Mouse (Mus musculus): ENCODE results near the gene Cand2.

The Cand2 gene

GRCm38 (mm10) chr6:115830779-115831601 lies 56.7 kb downstream of the Cand2 start:
- no peak for DNase-seq (ENCODE audit: low read depth, low spot score)

- no peak for DNase-seq (ENCODE audit: low read depth, low spot score)
These were observed 58.0 kb downstream of the Cand2 start for GRCm38 (mm10) chr6:115832152-115832850.

- no peak for DNase-seq (ENCODE audit: low read depth, low spot score)
These were observed 59.5 kb downstream of the Cand2 start for GRCm38 (mm10) chr6:115833861-115834260.

GRCm38 (mm10) chr6:115838161-115838597 lies 63.8 kb downstream of the Cand2 start, which contains the start of gene Efcab12:
Gene Efcab12, minus strand, starts transcription at chr6:115838412.
- DNase-seq (ENCODE audit: low read depth, low spot score) = peak; percentile 42

- no peak for DNase-seq (ENCODE audit: low read depth, low spot score)
These were observed 64.4 kb downstream of the Cand2 start for GRCm38 (mm10) chr6:115838745-115839144.

- no peak for DNase-seq (ENCODE audit: low read depth, low spot score)
These were observed 70.7 kb downstream of the Cand2 start for GRCm38 (mm10) chr6:115845006-115845405.

GRCm38 (mm10) chr6:115846640-115847411 lies 72.5 kb downstream of the Cand2 start:
- DNase-seq (ENCODE audit: low read depth, low spot score) = peak; percentile 35

- DNase-seq (ENCODE audit: low read depth, low spot score) = no peak
These were observed 74.4 kb downstream of the Cand2 start for GRCm38 (mm10) chr6:115848598-115849304.

GRCm38 (mm10) chr6:115852446-115853090 lies 78.2 kb downstream of the Cand2 start:
- DNase-seq (ENCODE audit: low read depth, low spot score) = peak; percentile 26

GRCm38 (mm10) chr6:115853091-115853813 lies 78.9 kb downstream of the Cand2 start, which contains the start of the genes Mbd4 and Ift122:
Gene Mbd4, minus strand, starts transcription at chr6:115853371.
Gene Ift122, plus strand, starts transcription at chr6:115853470.
- peak; percentile 97 for DNase-seq (ENCODE audit: low read depth, low spot score)

- DNase-seq (ENCODE audit: low read depth, low spot score) = no peak
These were observed 79.6 kb downstream of the Cand2 start for GRCm38 (mm10) chr6:115853985-115854384.

- no peak for DNase-seq (ENCODE audit: low read depth, low spot score)
These were observed 80.1 kb downstream of the Cand2 start for GRCm38 (mm10) chr6:115854432-115854831.

Data from c-Kit-negative CD71-positive TER-119-positive erythroid progenitor cells, embryonic 14.5 days (primary cell).